ENCODE assay signal across 26 mouse cellular contexts in genomic region chr16:22240856-22241255, GRCm38 (mm10). TPM values are rescaled to one million over a fixed set of nuclear protein-coding genes. Genes with fewer than 3 reads are reported as not detected.
DNase-seq lines count a peak whose midpoint lies in the region; ATAC-seq and TF ChIP-seq lines count a peak whose summit lies in the region.
"Had no signal": no experiment of that assay in that cellular context is flagged by ENCODE, and none has a peak within 500 bp of the region (broad histone marks: within the 10 kb centered on the region; RNA-seq: fewer than 3 reads in every experiment).

No protein-coding gene starts in this region.

- no peak; a peak in 1 of 4 replicates for TF ChIP-seq POLR2A in MEL (IDR thresholded peaks at IDR 0.05; ENCODE audit: control insufficient read depth in 1 of 2, insufficient read depth in 1 of 2, low read depth in 1 of 2, low read length in 2 of 2, poor library complexity in 1 of 2)

- 90% methylated on average over 5 of the region's 5 CpGs for WGBS in heart, embryonic 16.5 days
- WGBS in midbrain, embryonic 11.5 days: 87% methylated on average over 5 of the region's 5 CpGs
- WGBS in midbrain, embryonic 14.5 days: 88% methylated on average over 5 of the region's 5 CpGs

- no peak for TF ChIP-seq CTCF in MEL (IDR thresholded peaks at IDR 0.05 in 2 of 3, conservative IDR thresholded peaks at IDR 0.05 in 1 of 3; ENCODE audit: control insufficient read depth in 1 of 3, insufficient read depth in 1 of 3, low read depth in 2 of 3, low read length in 3 of 3, poor library complexity in 1 of 3, severe bottlenecking in 1 of 3)

- no peaks in the 10 kb centered on the region for H3K79me2 ChIP-seq in MEL (ENCODE audit: control insufficient read depth, insufficient read depth, low read length, poor library complexity)

- no peak overlapping the region for H3K27ac ChIP-seq in heart, embryonic 16.5 days (ENCODE audit: low read length)
- no peak overlapping the region for H3K27ac ChIP-seq in midbrain, embryonic 11.5 days (ENCODE audit: low read depth, low read length)
- H3K27ac ChIP-seq in midbrain, embryonic 14.5 days (replicated peaks; ENCODE audit: low read depth, low read length): no peak overlapping the region
- no peak overlapping the region for H3K27ac ChIP-seq in MEL (ENCODE audit: control insufficient read depth, low read depth, low read length)
- H3K27ac ChIP-seq: forebrain, embryonic 15.5 days; hindbrain, embryonic 13.5 days; limb, embryonic 12.5 days; liver, embryonic 15.5 days; midbrain, embryonic 10.5 days; neural tube, embryonic 15.5 days had no signal

- no peak overlapping the region for H3K4me2 ChIP-seq in heart, embryonic 16.5 days (ENCODE audit: low read depth, low read length)
- no peak overlapping the region for H3K4me2 ChIP-seq in midbrain, embryonic 11.5 days
- H3K4me2 ChIP-seq in midbrain, embryonic 14.5 days (ENCODE audit: low read length): no peak overlapping the region
- H3K4me2 ChIP-seq: forebrain, embryonic 15.5 days; hindbrain, embryonic 13.5 days; limb, embryonic 12.5 days; liver, embryonic 15.5 days; lung, embryonic 14.5 days; neural tube, embryonic 15.5 days had no signal

- H3K27me3 ChIP-seq in heart, embryonic 16.5 days (ENCODE audit: control insufficient read depth, insufficient read depth, low read length): no peaks in the 10 kb centered on the region
- H3K27me3 ChIP-seq in midbrain, embryonic 11.5 days (ENCODE audit: control insufficient read depth, insufficient read depth, low read length): no peaks in the 10 kb centered on the region
- no peaks in the 10 kb centered on the region for H3K27me3 ChIP-seq in midbrain, embryonic 14.5 days (ENCODE audit: control insufficient read depth, insufficient read depth, low read length)
- H3K27me3 ChIP-seq in MEL (ENCODE audit: control insufficient read depth in 1 of 2, insufficient read depth in 2 of 2, low read length in 2 of 2): no peaks in the 10 kb centered on the region
- H3K27me3 ChIP-seq: forebrain, embryonic 15.5 days; hindbrain, embryonic 13.5 days; limb, embryonic 12.5 days; liver, embryonic 15.5 days; neural tube, embryonic 15.5 days had no signal

- no peak overlapping the region for H3K4me3 ChIP-seq in heart, embryonic 16.5 days (ENCODE audit: low read length)
- no peak overlapping the region for H3K4me3 ChIP-seq in midbrain, embryonic 11.5 days (ENCODE audit: low read depth, low read length)
- no peak overlapping the region for H3K4me3 ChIP-seq in midbrain, embryonic 14.5 days (replicated peaks; ENCODE audit: low read depth, low read length)
- no peak overlapping the region for H3K4me3 ChIP-seq in MEL (ENCODE audit: control insufficient read depth in 1 of 2, insufficient read depth in 1 of 2, low read depth in 2 of 2, low read length in 2 of 2)
- H3K4me3 ChIP-seq: forebrain, embryonic 15.5 days; hindbrain, embryonic 13.5 days; limb, embryonic 12.5 days; liver, embryonic 15.5 days; midbrain, embryonic 10.5 days; neural tube, embryonic 15.5 days had no signal

- no peak for TF ChIP-seq RAD21 in MEL (IDR thresholded peaks at IDR 0.05; ENCODE audit: low read depth, low read length)

- no peak overlapping the region for H3K9ac ChIP-seq in heart, embryonic 16.5 days (ENCODE audit: low read length)
- H3K9ac ChIP-seq in midbrain, embryonic 11.5 days (ENCODE audit: low read length): no peak overlapping the region
- H3K9ac ChIP-seq in midbrain, embryonic 14.5 days (replicated peaks; ENCODE audit: low read length): no peak overlapping the region
- H3K9ac ChIP-seq in MEL (ENCODE audit: control insufficient read depth, low read depth, low read length, poor library complexity, severe bottlenecking): no peak overlapping the region
- H3K9ac ChIP-seq: forebrain, embryonic 15.5 days; hindbrain, embryonic 13.5 days; limb, embryonic 12.5 days; liver, embryonic 15.5 days; lung, embryonic 14.5 days; neural tube, embryonic 15.5 days had no signal

- peaks cover 46% of the 10 kb centered on the region for H3K36me3 ChIP-seq in heart, embryonic 16.5 days (ENCODE audit: control insufficient read depth, insufficient read depth)
- peaks cover 18% of the 10 kb centered on the region for H3K36me3 ChIP-seq in midbrain, embryonic 11.5 days (ENCODE audit: control insufficient read depth, insufficient read depth, low read length)
- H3K36me3 ChIP-seq in midbrain, embryonic 14.5 days (ENCODE audit: control insufficient read depth, insufficient read depth, low read length): peaks cover 53% of the 10 kb centered on the region
- H3K36me3 ChIP-seq in MEL (ENCODE audit: control insufficient read depth in 1 of 2, insufficient read depth in 2 of 2, low read length in 2 of 2): peaks cover 2 to 22% of the 10 kb centered on the region in 2 experiments; a peak in 3 of 4 replicates

- 0 out of 2 replicates have a peak, but pooled peaks have one; percentile 32 for ATAC-seq in heart, embryonic 16.5 days (replicated peaks; ENCODE audit: extremely low read depth, insufficient read depth, low FRiP score)
- ATAC-seq in midbrain, embryonic 11.5 days (ENCODE audit: low FRiP score): no peak
- ATAC-seq in midbrain, embryonic 14.5 days (ENCODE audit: low FRiP score, low TSS enrichment): no peak

- no peak for DNase-seq in heart, postnatal 4 days
- peak; percentile 80 for DNase-seq in midbrain, embryonic 11.5 days (ENCODE audit: low spot score, missing footprints)
- no peak for DNase-seq in midbrain, embryonic 14.5 days
- DNase-seq in MEL (ENCODE audit: low read depth, low spot score): peak; percentile 28
- DNase-seq in naive thymus-derived CD4-positive, alpha-beta T cell, adult 2 months (ENCODE audit: low read depth): peak; percentile 16
- no peak for DNase-seq in adrenal gland, postnatal 4 days (ENCODE audit: low spot score in 2 of 2)
- DNase-seq: adrenal gland, postnatal 25 days; B cell, adult 2 months; cerebellum, adult 18-20 months; cerebellum, postnatal 14 days; kidney, adult 8-10 months; kidney, postnatal 14 days; layer of hippocampus, adult 9-11 months; lung, embryonic 14.5 days; lung, postnatal 14 days; right cerebral cortex, adult 18-20 months; spleen, adult 18-20 months; thymus, adult 2 months; thymus, postnatal 36 days had no signal

- H3K4me1 ChIP-seq in heart, embryonic 16.5 days (ENCODE audit: control insufficient read depth, insufficient read depth, low read length): no peaks in the 10 kb centered on the region
- no peaks in the 10 kb centered on the region for H3K4me1 ChIP-seq in midbrain, embryonic 11.5 days (ENCODE audit: control insufficient read depth, insufficient read depth, low read length)
- no peaks in the 10 kb centered on the region for H3K4me1 ChIP-seq in midbrain, embryonic 14.5 days (ENCODE audit: control insufficient read depth, insufficient read depth, low read length)
- H3K4me1 ChIP-seq in MEL (ENCODE audit: control insufficient read depth in 1 of 2, insufficient read depth in 2 of 2, low read length in 2 of 2): no peaks in the 10 kb centered on the region
- H3K4me1 ChIP-seq: forebrain, embryonic 15.5 days; hindbrain, embryonic 13.5 days; limb, embryonic 12.5 days; liver, embryonic 15.5 days; midbrain, embryonic 10.5 days; neural tube, embryonic 15.5 days had no signal

- no peak for TF ChIP-seq EP300 in MEL (IDR thresholded peaks at IDR 0.05; ENCODE audit: low read depth in 1 of 2, low read length in 2 of 2)

- no peaks in the 10 kb centered on the region for H3K9me3 ChIP-seq in heart, embryonic 16.5 days (replicated peaks; ENCODE audit: control insufficient read depth, low read length)
- no peaks in the 10 kb centered on the region for H3K9me3 ChIP-seq in midbrain, embryonic 11.5 days (ENCODE audit: control insufficient read depth, low read length)
- no peaks in the 10 kb centered on the region for H3K9me3 ChIP-seq in midbrain, embryonic 14.5 days (ENCODE audit: control insufficient read depth, low read length)
- no peaks in the 10 kb centered on the region for H3K9me3 ChIP-seq in MEL (replicated peaks; ENCODE audit: insufficient read depth, low read length)
- H3K9me3 ChIP-seq: forebrain, embryonic 15.5 days; hindbrain, embryonic 13.5 days; limb, embryonic 12.5 days; liver, embryonic 15.5 days; neural tube, embryonic 15.5 days had no signal

TF ChIP-seq in MEL, 35 proteins besides CTCF, POLR2A, EP300 and RAD21:
- TF ChIP-seq POLR2AphosphoS2 (IDR thresholded peaks at IDR 0.05; ENCODE audit: low read length) (no peak; the same call in 1 of the 2 replicates), GABPA (IDR thresholded peaks at IDR 0.05; ENCODE audit: low read depth, low read length) (no peak), SIN3A (IDR thresholded peaks at IDR 0.05; ENCODE audit: low read length) (no peak)

RNA-seq across cellular contexts. Expression of gene Tra2b, which starts 24.9 kb away (rescaled TPM):
- 201 and 229 TPM in 2 replicates for polyA plus RNA-seq in heart, embryonic 16.5 days (2015; fragmentation: Nextera tagmentation; extraction: Ambion mirVana)
- total RNA-seq in heart, postnatal 4 days (2021): 100 to 1,000 TPM; 113 to 120 TPM
- polyA plus RNA-seq in midbrain, embryonic 11.5 days (2014; fragmentation: Nextera tagmentation; extraction: Ambion mirVana): 473 and 513 TPM in 2 replicates
- 262 and 286 TPM in 2 replicates for polyA plus RNA-seq in midbrain, embryonic 14.5 days (2014; fragmentation: Nextera tagmentation; extraction: Ambion mirVana)
- 263 and 275 TPM in 2 replicates for total RNA-seq in MEL (2012; rRNA removed)
- polyA plus RNA-seq in MEL (2012; ENCODE audit: insufficient read depth in 1 of 2, insufficient read length in 2 of 2, low read depth in 1 of 2, low replicate concordance in 2 of 2, missing spikeins in 1 of 2): 100 to 1,000 TPM; 154 to 286 TPM
- total RNA-seq in adrenal gland, postnatal 4 days (2021): 100 to 1,000 TPM; 133 TPM

Comparison
In these comparisons a context has a peak if more than half of its experiments do, and no peak if none do; other contexts are left out.
1. DNase-seq: peak in midbrain, embryonic 11.5 days (single experiment), MEL (single experiment) and naive thymus-derived CD4-positive, alpha-beta T cell, adult 2 months (single experiment); none in heart, postnatal 4 days (single experiment), midbrain, embryonic 14.5 days (single experiment) and adrenal gland, postnatal 4 days (0 of 2).